Mouse (Mus musculus) adipocyte (in vitro differentiated cells): ENCODE data around the gene Rabl6.
"Not testable (repeated sequence)": the region's sequence is repeated elsewhere in the genome, so short reads cannot be mapped to it uniquely, and the experiment has no call there.

ENCODE experiments used
- DNase-seq: peaks from one replicate; pipeline ENCODE4 v3.0.0-alpha.2; 2016; ENCODE audit warnings: low spot score

The Rabl6 gene

DNA sequence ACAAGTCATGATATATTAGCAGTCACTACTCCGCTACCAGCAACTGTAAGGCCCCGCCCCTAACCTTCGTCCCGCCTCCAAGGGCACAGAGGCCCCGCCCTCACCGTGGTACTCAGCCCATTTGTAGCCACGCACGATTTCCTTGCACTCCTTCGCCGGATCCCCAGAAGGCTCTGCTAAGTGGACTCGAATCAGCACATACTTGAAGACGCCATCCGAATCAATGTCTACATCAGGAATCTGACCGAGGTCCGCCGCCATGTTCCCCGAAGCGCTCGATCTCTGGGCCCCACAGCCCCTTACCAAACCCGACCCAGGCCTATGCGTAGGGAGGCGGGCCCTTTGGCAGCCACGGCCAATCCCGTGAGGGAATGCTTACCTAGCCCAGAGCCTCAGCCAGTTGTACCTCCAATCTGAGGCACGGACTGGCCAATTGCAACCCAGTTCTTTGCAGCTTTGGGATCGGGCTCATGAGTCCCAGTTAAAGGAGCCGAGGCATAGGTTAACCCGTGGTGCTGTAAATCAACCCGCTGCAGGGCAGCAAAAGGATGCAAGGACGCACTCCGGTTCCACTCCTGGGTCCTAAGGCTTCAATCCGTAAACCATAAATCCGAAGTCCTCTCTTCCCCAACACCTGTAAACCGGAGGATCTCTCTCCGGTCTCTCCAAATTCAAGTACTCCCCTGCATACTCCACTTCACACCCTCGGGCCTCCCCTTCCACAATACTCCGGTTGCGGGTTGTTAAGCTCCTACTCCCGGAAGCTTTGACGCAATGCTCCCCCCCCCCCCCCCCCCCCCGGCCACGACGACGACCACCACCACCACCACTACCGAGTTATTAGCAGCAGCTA is 33.5 kb downstream of the Rabl6 start, which contains the start of the genes Mamdc4 and Phpt1:
TSS of gene Mamdc4 (minus strand) at position 267 of the 853 bp plus-strand sequence.
TSS of gene Phpt1 (minus strand) at position 646 of the 853 bp plus-strand sequence.
- DNase-seq, result peak; percentile 97

DNA sequence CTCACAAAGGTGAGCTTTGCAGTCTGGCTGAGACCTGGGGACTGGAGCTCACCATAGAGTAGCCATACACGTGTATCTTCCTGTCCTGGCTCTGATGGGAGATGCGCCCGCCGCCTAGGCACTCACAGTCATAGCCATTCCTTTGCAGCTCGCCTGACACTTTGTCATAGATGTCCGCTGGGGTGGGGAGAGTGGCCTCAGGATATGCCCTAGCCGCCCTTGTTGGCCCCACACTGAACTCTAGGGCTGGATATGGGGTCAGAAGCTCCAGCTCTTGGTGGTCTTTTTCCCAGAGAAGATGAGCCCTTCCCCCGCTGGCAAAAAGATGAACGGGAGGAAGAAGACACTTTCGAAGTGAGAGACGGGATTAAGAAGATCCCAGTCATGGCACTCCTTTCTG is 34.2 kb downstream of the Rabl6 start:
- DNase-seq, result no peak

DNA sequence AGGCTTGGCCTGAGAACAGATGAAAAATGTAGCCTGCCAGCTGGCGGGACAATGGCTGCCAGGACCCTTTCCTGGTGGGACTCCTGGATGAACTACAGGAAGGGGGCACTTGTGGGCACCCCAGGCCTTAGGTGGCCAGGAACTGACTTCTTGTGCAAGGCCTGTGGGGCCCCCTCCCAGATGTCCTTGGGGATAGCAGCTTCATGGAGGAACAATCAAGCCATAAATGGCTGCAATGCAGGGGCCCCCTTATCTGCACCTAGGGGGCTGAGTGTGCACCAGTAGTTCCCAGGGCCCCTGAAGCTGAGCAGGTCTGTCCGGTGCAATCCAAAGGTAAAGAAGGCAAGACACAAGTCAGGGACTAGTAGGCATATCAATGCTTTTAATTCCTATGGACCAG is 35.3 kb downstream of the Rabl6 start:
- DNase-seq, result no peak

DNA sequence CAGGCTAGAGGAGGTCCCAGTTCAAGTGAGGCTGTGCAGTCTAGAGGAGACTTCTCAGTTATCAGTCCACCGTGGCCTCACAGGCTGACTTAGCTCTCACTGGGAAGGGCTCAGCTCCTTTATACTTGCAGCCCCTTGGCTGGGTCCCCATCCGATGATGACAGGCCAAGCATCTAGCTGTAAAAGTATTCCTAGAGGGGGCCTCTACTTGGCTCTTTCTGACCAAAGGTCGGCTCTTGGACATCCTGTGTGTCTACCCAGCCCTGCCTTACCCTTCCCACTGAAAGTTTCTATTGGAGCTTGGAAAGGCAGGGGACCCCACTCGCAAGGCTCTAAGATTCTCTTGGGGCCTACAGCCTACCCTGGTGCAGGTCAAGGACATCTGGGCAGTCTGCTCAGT is 37.1 kb downstream of the Rabl6 start:
- no peak for DNase-seq

DNA sequence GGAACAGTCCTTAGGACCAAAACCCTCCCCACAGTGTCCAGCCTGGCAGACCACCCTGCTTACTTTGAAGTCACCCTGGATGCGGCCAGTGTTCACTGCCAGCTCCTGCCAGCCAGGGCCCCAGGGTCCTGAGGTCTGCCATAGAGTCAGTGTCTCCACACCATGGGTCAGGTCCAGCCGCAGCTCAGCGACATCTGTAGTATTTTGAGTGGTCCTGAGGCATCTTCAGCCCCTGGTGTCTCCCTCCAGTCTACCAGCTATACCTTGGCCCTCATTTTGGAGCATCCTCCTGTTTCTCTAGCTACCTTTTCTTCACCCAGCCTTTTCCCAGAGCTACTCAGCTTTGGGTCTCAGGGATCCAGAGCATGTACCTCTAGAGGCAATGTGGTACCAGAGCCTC is 39.0 kb downstream of the Rabl6 start:
- no peak for DNase-seq

DNA sequence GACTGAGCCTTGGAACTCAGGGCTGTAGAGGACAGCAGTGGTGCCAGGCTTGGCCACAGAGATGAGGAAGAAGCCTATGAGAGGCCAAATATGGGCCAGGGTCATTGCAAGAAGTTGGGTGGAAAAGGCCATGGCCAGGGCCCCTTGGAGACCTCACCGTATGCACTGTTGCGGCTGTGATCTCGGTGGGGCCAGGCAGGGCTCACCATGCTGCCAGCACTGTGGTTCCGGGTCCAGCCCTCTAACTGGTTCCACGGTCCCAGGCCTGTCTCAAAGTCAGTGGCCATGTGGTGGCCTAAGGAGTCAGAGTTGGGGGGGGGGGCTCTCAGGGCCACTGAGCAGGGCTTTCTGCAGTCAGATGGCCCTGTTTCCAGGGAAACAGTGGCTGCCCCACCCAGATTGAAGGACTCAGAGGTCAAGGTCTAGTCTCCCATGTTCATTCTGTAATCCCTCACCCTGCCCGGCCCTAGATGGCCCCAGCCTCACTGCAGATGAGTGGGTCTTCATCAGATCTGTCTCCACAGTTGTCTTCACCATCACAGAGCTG is 39.8 kb downstream of the Rabl6 start:
- DNase-seq, result no peak

DNA sequence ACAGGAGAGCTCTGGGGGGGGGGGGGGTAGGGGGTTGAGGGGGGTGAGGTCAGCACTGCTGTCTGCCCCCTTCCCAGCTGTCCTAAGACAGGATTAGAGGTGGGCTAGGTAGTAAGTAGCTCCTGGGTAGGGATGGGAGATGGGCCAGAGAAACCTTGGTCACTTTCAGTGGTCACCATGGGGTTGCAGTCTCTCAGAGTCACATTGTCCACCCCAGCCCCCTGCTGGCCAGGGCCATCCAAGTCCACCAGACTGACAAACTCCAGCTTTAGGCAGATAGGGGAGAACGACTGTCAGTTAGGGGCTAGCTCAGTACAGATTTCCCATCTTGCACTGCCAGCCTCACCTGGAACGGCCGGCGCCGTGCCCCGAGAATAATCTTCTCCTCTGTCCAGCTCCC is 41.8 kb downstream of the Rabl6 start:
- DNase-seq, result no peak

DNA sequence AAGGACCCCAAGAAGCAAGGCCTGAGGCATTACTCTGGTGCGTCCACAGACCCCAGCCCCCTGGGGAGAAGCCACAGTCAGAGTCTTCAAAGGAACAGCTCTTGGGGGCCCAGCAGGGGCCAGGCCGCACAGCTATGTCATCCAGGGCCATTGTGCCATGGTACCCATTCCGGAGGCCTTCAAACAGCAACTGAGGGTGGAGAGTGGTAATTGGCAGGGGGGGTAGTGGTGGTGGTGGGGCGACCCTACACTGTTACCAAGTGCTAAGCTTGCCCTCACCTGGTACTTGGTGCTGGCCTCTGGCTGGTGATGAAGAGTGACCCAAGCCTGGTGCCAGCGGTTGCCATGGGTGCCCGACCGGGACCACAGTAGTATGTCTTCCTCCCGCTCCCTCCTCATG is 42.6 kb downstream of the Rabl6 start:
- no peak for DNase-seq

DNA sequence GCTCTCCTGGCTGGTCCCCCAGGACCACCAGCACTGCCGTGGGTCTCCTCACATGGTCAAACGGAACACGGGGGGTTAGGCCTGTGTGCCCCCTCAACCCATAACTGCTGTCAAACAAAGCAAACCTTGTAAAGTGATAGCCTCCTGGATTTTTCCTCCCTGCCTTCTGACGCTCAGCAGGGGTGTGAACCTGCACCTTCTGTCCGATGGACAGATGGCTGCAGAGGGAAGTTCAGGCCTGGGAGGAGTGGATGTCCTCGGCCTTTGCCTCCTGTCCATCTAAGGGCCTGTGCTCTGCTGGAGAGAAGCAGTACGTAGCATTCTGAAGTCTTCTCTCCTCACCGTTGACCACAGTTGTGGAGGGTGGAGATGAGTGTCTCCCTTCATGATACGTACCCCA is 46.4 kb downstream of the Rabl6 start:
- no peak for DNase-seq

DNA sequence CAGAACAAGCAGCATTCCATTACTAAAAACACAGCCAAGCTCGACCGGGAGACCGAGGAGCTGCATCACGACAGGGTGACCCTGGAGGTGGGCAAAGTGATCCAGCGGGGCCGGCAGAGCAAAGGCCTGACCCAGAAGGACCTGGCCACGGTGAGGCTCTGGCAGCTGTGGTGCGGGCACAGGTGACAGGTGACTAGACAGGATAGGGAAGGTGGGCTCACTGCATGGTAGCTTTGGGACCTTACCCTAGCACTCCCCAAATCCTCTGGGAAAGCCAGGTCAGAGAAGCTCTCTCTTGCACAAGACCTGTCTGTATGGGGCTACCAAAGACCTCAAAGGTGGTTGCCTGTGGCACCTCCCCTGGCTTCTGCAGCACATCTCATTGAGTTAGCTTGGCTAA is 47.8 kb downstream of the Rabl6 start:
- DNase-seq, result no peak

DNA sequence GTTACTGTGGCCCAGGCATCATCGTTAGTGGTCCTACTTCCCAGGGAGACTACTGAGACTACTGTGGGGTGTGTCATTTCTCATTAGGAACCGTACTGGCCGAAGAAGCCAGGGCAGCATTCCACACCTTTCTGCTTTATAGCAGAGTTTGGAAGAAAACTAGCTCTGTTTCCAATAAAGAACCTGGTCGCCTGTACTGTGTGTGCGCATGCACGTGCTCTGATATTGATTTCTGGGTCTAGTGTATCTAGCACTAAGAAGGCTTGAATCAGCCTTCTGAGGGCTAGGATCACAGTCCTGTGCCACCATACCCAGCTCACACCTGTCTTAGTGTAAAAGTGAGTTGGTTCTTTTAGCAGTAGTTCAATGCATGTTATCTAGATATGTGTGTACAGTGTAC is 49.5 kb downstream of the Rabl6 start:
- no peak for DNase-seq

DNA sequence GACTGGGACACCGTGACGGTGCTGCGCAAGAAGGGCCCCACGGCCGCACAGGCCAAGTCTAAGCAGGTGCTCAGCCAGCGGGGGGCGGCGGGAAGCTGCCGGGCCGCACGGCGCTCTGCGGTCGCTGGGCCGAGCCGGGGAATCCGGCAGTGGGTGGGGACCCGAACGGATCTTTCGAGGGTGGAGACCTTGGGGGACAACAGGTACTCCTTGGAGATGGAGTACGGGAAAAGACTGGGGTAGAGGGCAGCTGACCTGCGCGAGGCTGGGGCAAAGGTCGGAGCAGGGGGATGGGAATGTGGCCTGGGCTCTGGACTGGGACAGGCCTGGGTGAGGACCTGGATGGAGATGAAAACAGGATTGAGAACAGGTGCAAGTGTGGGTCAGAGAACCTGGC is 50.4 kb downstream of the Rabl6 start:
- no peak for DNase-seq

DNA sequence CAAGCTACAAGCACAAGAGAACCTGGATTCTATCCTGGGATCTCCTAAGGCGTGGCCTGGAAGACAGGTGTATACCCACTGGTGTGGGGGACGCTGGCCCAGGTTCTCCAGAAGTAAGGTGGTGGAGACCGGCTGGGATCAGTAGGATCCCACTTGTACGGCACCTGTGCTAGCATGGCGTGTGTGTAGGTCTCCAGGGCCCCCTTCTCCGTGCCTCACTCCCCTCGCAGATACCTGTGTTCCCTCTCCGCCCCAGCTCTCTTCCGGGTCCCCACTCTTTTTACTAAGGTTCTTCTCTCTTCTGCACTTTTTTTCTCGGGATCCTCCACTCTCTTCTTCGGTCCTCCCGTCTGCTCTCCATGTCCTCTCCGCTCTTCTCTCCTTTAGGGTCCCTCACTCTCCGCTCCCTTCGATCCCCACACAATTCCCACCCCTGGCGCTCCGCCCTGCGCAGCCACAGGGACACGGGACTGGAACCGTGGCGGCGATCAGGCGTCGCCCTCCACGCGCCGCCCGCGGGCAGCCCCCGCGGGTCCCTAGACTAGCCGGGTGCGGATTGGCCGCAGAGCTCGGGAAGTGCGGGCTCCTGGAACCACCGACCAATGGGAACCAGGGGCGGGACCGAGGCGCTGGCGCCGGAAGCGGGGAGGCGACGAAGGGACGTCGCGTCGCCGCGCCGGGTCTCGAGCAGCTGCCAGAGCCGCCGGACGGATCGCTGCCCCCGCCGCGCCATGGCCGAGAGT is 50.9 kb downstream of the Rabl6 start, which contains the start of gene Edf1:
TSS of gene Edf1 (plus strand) at position 627 of the 743 bp plus-strand sequence.
- peak; percentile 86 for DNase-seq

DNA sequence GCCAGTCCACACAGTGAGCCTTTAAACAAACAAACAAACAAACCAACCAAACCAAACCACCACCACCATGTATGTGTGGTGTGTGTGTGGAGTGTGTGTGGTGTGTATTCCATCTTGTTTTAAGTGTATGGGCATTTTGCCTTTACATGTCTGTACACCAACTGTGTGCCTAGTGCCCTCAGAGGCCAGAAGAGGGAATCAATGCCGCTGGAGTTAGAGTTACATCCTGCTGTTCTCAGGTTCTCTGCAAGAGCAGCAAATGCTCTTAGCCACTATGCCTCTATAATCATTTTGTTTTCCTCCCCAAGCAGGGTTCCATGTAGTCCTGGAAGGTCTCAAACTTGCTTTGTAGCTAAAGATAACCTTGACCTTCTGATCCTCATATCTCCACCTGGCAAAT is 52.0 kb downstream of the Rabl6 start:
- DNase-seq, result no peak

DNA sequence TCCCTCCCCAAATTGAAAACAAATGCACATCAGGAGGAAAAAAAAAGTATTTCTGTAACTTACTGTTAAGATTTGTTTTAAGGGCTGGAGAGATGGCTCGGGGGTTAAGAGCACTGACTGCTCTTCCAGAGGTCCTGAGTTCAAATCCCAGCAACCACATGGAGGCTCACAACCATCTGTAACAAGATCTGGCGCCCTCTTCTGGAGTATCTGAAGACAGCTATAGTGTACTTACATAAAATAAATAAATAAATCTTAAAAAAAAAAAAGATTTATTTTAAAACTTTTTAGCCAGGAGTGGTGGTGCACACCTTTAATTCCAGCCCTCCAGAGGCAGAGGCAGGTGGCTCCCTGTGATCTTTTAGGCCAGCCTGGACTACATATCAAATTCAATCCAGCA is 52.8 kb downstream of the Rabl6 start:
- DNase-seq, result not testable (repeated sequence)

DNA sequence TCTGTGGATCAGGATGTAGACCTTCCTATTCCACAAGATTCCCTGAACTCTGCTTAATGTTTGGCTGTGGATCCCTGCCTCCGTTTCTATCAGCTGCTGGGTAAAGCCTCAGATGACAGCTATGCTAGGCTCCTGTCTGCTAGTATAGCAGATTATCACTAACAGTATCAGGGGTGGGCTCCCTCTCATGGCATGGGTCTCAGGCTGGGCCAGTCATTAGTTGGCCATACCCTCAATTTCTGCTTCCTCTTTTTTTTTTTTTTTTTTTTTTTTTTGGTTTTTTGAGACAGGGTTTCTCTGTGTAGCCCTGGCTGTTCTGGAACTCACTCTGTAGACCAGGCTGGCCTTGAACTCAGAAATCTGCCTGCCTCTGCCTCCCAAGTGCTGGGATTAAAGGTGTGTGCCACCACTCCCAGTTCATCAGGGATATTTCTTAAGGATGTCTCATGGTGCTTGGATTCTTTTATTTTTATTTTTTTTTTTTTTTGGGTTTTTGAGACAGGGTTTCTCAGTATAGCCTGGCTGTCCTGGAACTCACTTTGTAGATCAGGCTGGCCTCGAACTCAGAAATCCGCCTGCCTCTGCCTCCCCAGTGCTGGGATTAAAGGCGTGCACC is 55.0 kb downstream of the Rabl6 start:
- not testable (repeated sequence) for DNase-seq

DNA sequence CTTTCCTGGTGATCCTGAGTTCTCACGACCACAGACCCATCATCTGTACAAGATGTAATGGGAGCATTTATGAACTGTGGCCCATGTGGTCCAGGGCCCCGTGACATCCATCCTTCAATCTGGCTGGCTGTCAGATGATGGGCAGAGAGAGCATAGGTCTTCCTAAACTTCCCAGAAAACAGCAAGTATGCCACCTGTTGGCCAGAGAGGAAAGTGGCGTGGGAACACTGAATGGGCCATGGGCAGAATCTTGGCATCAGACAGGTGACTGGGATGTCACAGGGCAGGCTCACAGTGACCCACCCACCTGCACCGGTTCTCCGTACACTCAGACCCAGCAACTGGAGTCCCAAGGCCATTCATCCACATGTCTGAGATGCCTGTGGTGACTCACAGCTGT is 57.1 kb downstream of the Rabl6 start:
- peak; percentile 78 for DNase-seq

DNA sequence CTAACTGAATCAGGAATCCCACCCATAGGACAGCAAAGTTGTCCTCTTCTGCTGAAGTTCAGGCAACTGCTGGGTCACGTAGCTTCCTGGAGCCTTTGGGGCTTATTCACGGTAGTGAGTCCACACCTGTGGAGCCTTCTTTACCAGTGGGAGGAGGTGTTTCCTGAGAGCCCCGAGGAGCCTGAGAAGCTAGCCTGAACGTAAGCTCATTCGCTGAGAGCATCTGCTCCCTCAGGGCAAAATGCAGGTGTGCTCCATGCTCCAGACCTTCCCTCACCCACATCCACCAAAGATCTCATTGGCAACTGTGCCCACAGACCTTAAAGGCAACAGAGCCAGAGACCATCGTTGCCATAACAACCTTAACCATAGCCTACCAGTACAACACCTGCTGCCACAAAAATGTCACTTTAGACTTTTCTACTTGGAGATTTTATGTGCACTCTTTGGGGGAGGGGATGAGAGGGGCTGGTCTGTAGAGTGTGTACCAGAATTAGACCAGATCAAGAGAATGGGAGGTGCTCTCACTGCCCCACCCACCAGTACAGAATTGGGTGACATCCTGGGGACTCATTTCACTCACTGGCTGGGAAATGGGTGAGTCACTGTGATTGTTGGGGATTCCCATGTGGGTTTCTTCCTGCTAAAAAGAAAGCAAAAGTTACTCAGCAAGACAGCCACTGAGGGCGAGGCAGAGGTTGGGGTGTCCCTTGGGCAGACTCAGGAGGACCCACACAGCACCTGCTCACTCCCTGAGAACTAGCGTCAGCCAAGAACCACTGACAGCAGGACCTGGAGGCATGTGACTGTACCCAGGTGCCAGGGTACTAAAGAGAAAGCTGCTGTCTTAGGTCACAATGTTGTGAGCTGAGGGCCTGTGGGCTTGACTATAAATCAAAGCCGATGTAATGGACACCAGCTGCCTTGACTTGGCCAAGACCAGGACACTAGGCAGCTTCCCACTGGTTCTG is 59.0 kb downstream of the Rabl6 start:
- DNase-seq, result peak; percentile 48

DNA sequence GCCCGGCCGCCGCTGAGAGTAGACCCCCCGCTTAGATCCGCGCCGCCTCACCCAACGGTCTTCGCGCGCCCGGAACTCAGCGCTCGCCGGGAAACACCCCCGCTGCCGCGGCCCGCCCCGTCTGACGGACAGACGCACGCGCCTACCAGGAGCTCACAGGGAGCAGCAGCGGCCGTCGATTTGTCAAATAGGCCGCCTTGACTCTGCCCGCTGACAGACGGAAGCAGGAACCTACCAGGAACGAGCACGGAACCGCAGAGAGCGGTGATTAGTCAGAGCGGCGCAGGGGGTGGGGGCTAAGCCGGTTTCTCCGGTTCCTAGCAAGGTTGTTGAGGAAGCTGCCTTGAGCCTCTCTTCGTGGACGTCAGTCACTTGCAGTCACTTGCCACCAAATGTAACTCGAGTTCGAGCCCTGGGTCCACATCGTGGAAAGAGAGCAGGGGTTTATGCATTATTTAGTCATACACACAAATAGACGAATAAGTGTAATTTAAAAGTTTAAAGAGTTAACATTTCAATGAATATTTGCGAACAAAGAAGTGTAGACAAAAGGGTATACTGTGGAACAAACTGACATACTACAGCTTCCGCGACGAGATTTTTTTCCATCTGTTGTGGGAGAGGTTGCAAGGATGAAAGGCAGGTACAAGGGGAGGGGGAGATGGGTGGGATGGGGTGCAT is 61.4 kb downstream of the Rabl6 start, which contains the start of gene Traf2:
TSS of gene Traf2 (minus strand) at position 130 of the 681 bp plus-strand sequence.
- peak; percentile 97 for DNase-seq

DNA sequence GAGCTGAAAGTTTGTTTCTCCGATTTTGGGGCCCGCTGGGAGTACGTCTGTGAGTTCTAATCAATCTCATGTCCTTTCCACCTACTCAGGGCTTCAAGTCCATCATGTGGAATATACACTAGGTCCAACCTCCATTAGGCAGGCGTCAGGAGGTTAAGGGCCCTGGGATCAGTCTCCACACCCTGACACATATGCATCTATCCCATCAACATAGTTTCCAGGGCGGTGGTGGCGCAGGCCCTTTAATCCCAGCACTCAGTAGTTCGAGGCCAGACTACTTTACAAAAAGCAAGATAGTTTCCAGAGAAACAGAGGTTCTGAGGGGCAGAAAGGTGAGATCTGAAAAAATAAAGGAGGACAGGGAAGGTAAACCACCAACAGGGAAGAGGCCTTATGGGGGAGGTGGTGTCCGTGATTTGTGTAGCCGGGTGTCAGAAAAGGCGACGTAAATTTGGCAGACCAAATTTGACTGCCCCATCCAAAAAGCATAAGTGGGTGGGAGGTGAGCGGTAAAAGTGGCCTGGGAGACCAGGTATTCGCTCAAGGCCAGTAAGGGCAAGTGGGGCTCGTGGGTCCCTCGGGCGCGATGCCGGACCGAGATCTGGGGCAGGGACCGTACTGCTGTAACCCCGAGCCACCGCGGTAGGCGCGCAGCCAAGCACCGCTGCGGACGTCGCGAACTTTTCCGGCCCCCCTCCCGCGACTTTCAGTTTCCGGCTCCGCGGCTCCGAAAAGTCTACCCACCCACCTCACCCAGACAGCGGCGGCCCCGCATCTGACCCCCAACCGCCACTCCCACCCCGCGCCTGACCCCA is 62.1 kb downstream of the Rabl6 start:
- DNase-seq, result peak; percentile 64
